Mouse (Mus musculus): Measurements from ENCODE around the gene Krtap5-5.
"Not testable (repeated sequence)": the region's sequence is repeated elsewhere in the genome, so short reads cannot be mapped to it uniquely, and the experiment has no call there.

The Krtap5-5 gene

DNA sequence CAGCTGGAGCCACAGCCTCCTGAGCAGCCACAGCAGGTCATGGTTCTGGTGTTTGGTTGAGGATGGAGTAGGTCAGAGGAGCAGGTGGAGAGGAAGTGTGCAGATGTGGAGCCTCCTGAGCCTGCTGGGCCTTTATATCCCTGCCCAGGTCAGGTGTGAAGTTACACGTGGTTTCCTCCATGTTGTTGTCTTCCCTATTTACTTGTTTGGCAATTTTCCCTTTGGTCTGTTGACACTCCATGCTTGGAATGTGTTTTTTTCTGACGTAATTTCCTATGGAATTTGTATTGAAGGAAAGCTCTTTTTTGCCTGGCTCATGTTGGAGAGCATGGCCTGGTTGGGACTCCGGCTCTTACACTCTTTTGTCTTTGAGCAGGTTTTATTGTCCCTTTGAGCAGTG, at the start of gene Krtap5-5:
Gene Krtap5-5 (minus strand): TSS at position 101 of the 400 bp plus-strand sequence.
- not testable (repeated sequence) for DNase-seq (ENCODE audit: low read depth in 1 of 2, low spot score in 2 of 2)

DNA sequence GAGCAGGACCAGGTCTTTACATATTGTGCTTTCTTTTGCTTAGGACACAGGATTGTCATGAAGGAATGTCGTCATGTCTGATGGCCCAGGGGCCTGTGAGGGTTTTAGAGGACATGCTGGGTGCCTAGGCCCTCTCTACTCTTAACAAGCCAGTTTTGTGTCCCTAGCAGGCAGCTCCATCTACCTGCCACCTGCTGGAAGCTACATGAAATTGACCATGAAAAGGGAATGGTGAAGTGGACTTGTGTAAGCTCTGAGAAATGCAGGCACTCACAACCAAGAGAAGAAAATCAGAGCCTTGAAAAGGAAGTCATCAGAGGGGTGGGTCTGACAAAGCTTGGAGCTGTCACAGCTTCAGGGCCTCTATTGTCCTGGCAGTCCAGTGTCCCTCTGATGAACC, 49.5 kb upstream of the Krtap5-5 start:
- not testable (repeated sequence) for DNase-seq (ENCODE audit: low read depth in 1 of 2, low spot score in 2 of 2)

DNA sequence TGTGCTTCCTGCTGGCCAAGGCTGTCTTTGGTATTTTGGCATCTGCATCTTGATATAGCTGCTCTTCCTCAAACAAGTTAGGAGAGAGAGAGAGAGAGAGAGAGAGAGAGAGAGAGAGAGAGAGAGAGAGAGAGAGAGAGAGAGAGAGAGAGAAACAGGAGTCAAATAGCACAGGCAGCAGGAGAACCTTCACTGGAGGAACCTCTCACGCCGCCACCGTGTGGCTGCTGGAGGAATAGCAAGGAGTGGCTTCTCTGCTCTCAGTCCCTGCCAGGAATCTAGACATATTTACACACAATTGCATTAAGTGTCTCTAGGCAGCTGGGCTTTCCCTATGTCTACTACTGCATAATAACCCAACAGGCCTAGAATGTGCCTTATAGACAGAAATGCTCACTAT, 48.4 kb upstream of the Krtap5-5 start:
- DNase-seq (ENCODE audit: low read depth in 1 of 2, low spot score in 2 of 2) = not testable (repeated sequence)

DNA sequence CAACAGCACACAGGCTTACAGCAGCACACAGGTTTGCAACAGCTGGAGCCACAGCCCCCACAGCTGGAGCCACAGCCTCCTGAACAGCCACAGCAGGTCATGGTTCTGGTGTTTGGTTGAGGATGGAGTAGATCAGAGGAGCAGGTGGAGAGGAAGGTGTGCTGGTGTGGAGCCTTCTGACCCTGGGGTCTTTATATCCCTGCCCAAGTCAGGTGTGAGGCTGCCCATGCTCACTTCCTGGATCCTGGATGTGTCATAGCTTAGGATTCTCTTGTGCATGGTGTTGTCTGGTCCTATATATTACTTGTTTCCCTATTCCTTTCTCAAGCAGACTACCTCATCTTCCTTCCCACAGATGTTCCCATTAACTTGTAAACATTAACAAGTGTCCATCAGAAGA, 44.5 kb upstream of the Krtap5-5 start, which contains the start of gene Gm4559:
Gene Gm4559 (minus strand): TSS at position 101 of the 400 bp plus-strand sequence.
- DNase-seq (ENCODE audit: low read depth in 1 of 2, low spot score in 2 of 2) = not testable (repeated sequence)

DNA sequence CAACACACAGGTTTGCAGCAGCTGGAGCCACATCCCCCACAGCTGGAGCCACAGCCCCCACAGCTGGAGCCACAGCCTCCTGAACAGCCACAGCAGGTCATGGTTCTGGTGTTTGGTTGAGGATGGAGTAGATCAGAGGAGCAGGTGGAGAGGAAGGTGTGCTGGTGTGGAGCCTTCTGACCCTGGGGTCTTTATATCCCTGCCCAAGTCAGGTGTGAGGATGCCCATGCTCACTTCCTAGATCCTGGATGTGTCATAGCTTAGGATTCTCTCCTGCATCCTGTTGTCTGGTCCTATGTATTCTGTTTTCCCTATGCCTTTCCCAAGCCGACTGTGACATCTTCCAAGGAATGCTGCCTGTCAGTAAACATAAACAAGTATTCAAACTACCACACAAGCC, 28.5 kb upstream of the Krtap5-5 start, which contains the start of gene Gm2431:
Gene Gm2431 (minus strand): TSS at position 101 of the 400 bp plus-strand sequence.
- DNase-seq (ENCODE audit: low read depth in 1 of 2, low spot score in 2 of 2) = not testable (repeated sequence)

DNA sequence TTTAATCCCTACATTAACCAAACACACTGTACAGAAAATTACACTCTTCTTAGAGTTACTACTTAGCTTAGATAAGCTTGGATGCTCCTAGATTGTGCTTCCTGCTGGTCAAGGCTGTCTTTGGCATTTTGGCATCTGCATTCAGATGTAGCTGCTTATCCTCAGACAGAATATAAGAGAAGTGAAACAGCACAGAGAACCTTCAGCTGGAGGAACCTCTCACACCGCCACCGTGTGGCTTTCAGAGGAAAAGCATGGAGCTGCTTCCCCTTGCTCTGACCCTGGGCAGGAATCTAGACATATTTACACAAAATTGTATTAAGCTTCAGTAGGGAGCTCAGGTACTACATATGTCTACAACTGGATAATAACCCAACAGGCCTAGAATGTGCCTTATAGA, 25.7 kb upstream of the Krtap5-5 start:
- DNase-seq (ENCODE audit: low read depth in 1 of 2, low spot score in 2 of 2) = peak in 1 of 2 experiments; percentile 8

DNA sequence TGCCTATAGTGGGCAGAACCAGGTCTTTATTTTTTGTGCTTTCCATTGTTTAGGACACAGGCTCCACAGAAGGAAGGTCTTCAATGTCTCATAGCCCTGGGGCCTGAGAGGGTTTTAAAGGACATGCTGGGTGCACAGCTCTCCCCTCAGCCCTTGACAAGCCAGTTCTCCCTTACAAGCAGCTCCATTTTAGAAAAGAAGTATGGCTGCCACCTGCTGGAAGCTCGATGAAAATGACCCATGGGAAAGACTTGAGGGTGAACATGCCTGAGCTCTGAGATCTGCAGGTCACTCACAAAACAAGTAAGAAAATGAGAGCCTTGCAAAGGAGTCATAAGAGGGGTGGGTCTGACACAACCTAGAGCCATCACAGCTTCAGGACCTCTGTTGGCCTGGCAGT, 20.1 kb upstream of the Krtap5-5 start:
- DNase-seq (ENCODE audit: low read depth in 1 of 2, low spot score in 2 of 2) = no peak

DNA sequence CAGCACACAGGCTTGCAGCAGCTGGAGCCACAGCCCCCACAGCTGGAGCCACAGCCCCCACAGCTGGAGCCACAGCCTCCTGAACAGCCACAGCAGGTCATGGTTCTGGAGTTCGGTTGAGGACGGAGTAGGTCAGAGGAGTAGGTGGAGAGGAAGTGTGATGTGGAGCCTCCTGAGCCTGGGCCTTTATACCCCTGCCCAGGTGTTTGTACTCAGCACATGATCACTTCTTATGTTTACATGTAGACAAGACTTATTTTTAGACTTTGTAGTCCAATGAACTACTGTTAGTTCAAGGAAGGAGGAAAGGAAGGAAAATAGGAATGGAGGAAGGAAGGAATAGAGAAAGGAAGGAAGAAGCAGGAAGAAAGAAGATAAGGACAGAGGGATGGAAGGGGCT, 11.2 kb upstream of the Krtap5-5 start, which contains the start of gene Gm40460:
Gene Gm40460 (minus strand): TSS at position 101 of the 400 bp plus-strand sequence.
- no peak for DNase-seq (ENCODE audit: low read depth in 1 of 2, low spot score in 2 of 2)

DNA sequence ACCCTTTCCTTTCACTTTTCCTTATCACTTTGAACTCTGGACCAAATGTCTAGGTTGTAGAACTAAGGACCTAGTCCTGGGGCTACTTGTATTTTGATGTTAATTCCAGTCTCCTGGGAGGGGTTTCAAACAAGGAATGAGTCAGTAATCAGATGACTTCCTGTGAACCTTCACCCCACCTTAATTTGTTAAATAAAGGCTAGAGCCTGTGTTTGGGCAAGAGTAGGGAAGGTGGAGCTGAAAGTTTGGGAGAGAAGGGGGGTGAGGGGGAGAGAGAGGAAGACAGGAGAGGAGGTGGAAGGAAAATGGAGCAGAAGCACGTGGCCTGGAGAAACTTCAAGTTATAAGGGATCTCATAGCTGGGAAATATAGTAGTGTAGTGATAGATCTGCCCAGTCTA, 1.8 kb upstream of the Krtap5-5 start:
- no peak for DNase-seq (ENCODE audit: low read depth in 1 of 2, low spot score in 2 of 2)

DNA sequence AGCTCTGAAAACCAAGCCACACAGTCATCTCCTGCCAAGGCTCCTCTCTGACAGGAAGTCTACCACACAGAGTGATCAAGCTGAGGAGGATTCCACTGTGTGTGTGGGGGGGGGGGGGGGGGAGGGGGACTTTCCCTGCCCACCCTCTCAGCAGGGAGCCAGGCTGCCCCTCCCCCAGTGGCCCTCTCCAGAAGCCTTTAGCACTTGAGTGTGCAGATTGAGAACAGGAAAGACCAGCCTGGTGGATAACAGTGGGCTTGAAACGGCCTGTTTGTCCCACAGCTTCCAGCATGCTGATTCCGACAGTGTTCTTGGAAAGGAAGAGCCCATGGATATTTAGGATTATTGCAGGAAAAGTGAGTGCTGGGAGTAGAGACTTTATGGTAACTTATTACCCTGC, 5.3 kb downstream of the Krtap5-5 start:
- no peak for DNase-seq (ENCODE audit: low read depth in 1 of 2, low spot score in 2 of 2)

DNA sequence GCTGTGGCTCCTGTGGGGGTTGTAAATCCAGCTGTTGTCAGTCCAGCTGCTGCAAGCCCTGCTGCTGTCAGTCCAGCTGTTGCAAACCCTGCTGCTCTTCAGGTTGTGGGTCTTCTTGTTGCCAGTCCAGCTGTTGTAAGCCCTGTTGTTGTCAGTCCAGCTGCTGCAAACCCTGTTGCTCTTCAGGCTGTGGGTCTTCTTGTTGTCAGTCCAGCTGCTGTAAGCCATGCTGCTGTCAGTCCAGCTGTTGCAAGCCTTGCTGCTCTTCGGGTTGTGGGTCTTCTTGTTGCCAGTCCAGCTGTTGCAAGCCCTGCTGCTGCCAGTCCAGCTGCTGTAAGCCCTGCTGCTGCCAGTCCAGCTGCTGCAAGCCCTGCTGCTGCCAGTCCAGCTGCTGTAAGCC, 17.6 kb downstream of the Krtap5-5 start:
- not testable (repeated sequence) for DNase-seq (ENCODE audit: low read depth in 1 of 2, low spot score in 2 of 2)

DNA sequence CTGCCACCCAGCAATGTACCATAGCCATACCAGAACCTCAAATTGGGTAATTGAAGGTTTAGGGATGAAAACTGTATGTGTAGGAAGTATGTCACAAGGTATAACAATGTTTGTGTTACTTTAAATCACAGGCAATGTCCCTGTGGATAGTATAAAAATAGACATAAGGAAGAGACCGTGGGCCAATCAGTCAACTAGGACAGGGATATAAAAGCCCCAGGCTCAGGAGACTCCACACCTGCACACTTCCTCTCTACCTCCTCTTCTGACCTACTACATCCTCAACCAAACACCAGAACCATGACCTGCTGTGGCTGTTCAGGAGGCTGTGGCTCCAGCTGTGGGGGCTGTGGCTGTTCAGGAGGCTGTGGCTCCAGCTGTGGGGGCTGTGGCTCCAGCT, 18.2 kb downstream of the Krtap5-5 start, which contains the start of gene Gm7579:
Gene Gm7579 (plus strand): TSS at position 301 of the 400 bp plus-strand sequence.
- no peak for DNase-seq (ENCODE audit: low read depth in 1 of 2, low spot score in 2 of 2)

DNA sequence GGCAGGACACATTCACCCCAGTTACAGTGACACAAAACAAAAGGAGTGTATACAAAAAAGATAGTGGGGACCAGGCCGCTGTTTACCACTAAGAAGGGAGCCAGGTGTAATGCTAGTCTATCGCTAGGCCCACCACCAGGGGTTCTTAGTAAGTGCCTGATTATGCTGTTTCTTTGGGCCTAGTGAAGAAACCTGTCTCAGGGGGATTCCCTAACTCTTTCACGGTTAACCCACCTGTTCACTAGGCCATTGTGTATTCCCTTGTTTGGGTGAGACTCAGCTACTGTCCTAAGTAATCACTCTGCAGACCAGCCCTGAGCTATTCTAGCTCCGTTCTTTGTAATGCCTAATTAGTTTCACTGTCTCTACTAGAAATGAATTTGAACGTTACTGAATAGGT, 22.9 kb downstream of the Krtap5-5 start:
- DNase-seq (ENCODE audit: low read depth in 1 of 2, low spot score in 2 of 2) = not testable (repeated sequence)

DNA sequence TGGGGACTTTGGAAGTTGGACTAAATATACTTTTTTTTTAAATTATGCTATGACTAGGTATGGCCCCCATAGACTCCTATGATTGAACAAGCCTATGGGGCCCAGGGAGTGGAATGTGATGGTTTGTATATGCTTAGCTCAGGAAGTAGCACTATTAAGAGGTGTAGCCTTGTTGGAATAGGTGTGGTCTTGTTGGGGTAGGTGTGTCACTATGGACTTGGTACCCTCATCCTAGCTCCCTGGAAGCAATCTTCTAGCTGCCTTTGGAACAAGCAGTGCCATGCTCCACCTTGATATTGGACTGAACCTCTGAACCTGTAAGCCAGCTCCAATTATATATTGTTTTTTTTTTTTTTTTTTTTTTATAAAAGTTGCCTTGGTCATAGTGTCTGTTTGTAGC, 24.3 kb downstream of the Krtap5-5 start:
- DNase-seq (ENCODE audit: low read depth in 1 of 2, low spot score in 2 of 2) = no peak

DNA sequence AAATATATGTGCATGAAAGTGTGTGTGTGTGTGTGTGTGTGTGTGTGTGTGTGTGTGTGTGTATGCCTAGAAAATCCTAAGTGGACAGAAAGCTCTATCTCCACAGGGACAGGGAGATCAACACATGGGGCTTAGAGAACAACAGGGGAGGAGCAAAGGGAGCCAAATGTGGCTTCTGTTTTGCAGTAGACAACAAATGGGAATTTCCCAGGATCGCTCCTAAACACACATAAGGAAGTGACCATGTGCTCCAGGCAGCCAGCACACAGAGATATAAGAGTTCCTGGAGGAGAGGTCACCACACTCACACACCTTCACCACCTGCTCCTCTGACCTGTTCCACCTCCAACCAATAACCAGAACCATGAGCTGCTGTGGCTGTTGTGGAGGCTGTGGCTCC, 28.7 kb downstream of the Krtap5-5 start, which contains the start of gene Krtap5-3:
Gene Krtap5-3 (plus strand): TSS at position 301 of the 400 bp plus-strand sequence.
- no peak for DNase-seq (ENCODE audit: low read depth in 1 of 2, low spot score in 2 of 2)

DNA sequence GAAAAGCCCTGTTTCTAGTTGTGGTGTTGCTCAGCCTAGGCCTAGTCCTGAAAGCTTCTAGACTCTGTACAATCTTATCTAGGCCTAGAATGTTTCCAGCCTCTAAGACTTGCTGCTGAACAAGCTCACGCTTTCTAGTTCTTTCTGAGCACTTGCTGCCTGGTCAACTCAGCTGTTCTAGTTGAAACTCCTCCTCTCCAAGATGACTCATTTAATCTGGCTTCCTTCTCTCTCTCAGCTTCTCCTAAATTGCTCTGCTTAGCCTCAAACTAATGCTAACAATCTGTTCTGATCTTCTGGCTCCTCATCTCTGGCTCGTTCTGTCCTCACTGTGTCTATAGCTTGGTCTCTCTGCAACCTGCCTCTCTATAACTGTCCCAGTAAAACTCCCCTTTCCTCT, 31.0 kb downstream of the Krtap5-5 start:
- DNase-seq (ENCODE audit: low read depth in 1 of 2, low spot score in 2 of 2) = no peak

DNA sequence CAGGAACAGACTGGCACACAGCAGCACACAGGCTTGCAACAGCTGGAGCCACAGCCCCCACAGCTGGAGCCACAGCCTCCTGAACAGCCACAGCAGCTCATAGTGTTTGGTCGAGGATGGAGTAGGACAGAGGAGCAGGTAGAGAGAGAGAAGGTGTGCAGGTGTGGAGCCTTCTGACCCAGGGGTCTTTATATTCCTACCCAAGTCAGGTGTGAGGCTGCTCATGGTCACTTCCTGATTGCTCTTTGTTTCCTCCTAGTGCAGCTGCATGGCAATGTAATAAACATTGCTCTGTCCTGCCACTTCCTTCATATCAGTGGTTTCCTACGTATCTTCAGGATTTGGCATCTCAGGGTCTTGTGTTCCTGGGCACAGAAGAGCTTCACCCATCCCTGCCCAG, 39.5 kb downstream of the Krtap5-5 start, which contains the start of gene Gm10153:
Gene Gm10153 (minus strand): TSS at position 101 of the 400 bp plus-strand sequence.
- DNase-seq (ENCODE audit: low read depth in 1 of 2, low spot score in 2 of 2) = no peak

DNA sequence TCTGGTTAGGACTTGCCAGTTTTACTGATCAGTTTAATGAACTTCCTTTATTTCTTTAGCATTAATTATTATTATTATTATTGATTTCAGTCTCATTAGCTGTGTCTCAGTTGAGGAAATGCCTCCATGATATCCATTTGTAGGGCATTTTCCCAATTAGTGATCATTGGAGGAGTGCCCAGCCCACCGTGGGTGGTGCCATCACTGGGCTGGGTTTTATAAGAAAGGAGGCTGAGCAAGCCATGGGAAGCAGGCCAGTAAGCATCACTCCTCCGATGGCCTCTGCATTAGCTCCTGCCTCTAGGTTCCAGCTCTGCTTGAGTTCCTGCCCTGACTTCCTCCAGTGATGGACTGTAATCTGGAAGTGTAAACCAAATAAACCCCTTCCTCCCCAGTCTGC, 41.6 kb downstream of the Krtap5-5 start:
- no peak for DNase-seq (ENCODE audit: low read depth in 1 of 2, low spot score in 2 of 2)

DNA sequence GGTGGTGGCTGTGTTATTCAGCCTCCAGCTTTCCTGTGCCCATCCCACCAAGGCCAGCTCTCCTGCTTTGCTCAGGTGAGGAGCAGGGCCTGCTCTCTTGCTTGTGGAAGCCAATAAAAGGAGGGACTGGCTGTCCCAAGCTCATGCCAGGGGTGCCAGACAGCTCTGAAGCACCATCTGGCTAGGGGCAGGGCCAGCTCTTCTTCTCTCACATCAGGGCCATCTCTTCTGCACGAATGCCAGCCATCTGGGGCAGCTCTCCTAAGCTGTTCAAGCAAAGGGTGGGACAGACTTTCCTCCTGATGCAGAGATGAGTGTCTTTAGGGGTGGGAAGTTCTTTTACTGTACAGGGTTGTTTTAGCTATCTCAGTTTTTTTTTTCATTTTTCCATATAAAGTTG, 48.8 kb downstream of the Krtap5-5 start:
- DNase-seq (ENCODE audit: low read depth in 1 of 2, low spot score in 2 of 2) = no peak
